Mouse (Mus musculus): ENCODE results near the gene Myadml2. TPM values are rescaled to one million over a fixed set of nuclear protein-coding genes. Genes with fewer than 3 reads are reported as not detected.

Gene Myadml2
- total RNA-seq, 2 experiments from 2014 or later, result 7.3 to 8.2 TPM

- no peak for DNase-seq (ENCODE audit: low spot score in 2 of 2)
These were observed 13.1 kb upstream of the Myadml2 start, which contains the start of gene Notum for GRCm38 (mm10) chr11:120661076-120661460. Notum (minus strand) TSS chr11:120661175.

DNA sequence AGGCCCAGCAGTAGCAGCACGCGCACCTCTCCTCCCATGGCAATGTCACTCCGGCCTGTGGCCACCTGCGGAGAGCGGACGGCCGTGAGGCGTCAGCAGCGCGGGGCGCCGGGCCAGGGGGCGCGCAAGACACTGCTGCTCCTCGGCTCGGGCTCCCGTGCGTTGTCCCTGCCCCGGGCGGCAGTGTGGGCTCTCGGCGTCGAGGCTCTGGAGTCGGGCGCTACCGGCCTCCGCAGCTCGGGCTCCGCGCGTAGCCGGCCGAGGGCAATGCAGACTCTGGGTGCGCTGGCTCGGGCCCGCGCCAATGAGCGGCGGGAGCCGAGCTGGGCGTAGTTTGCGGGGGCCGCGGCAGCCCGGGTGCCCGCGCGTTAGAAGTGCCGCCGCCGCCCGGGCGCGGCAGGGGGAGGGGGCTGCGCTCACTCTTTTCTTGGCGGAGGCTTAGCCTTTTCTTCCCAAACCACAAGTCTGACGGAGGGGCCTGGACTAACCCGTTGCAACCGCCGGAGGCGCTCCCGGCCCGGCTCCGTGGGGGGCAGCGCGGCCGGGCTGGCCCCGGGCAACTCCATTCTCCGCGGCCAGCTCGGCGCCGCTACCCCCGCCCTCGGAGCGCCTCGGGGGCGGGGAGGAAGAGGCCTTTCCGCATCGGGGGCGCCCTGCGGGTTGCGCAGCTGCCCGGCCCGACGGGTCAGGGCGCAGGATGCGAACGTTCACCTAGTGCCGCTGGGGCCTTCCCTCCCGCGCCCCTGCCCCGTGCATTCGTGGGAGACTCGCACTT is 12.5 kb upstream of the Myadml2 start:
- DNase-seq (ENCODE audit: low spot score in 2 of 2), result peak in 1 of 2 experiments; percentile 25

DNA sequence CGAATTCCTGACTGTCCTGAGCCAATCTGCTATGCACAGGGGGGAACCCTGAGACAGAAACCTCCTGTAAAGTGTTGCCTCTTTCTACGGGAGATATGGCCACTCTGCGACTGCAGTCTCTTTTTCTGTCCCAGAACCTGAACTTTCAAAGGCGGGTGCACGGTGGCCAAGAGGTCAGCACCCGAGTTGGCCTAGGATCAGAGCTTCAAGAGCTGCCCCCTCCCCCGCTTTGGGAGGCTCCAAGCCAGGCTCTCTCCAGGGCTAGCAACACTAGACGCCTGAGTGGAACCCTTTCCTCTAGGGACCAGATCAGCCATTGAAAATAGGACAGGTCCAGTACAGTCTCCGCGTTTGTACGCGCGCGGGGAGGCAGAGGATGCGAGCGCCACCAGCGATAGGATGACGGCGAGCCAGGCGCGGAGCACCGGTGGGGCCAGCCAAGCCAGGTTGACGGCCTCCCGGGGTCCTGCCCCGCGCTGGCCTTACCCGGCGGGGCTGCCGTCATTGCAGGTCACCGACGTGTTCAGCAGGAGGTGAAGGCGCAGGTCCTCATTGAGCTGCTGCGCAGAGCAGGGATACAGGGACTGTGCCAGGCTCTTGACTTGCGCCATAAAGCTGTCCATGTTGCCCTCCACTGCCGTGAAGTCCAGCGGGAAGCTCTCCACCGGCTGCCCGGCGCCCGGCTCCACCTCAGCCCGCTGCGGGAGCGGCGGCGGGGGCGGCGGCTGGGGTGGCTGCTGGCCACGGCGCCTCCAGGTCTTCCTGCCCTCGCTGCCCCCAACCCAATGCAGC is 11.7 kb upstream of the Myadml2 start:
- DNase-seq (ENCODE audit: low spot score in 2 of 2), result no peak

- peak; percentile 73 for DNase-seq (ENCODE audit: low spot score in 2 of 2)
These were observed 11.0 kb upstream of the Myadml2 start for GRCm38 (mm10) chr11:120658876-120659410.

DNA sequence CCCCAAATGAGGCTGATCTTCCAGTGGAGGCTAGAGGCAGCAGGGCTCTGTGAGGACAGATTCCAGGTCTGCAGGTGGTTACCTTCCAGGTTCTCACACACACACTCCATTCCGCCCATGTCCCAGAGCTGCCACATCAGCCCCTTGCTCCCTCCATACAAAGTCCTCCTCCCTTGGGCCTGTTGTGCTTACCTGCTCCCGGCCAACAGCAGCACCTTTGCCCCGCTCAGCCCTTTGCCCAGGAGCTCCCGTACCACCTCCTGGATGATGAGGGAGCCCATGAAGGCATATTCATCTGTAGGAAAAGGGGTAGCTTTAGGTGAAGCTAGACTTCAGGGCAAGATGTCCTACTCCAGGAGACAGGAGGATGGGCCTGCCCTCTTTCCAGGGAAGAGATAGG is 9.3 kb upstream of the Myadml2 start:
- DNase-seq (ENCODE audit: low spot score in 2 of 2), result no peak

DNA sequence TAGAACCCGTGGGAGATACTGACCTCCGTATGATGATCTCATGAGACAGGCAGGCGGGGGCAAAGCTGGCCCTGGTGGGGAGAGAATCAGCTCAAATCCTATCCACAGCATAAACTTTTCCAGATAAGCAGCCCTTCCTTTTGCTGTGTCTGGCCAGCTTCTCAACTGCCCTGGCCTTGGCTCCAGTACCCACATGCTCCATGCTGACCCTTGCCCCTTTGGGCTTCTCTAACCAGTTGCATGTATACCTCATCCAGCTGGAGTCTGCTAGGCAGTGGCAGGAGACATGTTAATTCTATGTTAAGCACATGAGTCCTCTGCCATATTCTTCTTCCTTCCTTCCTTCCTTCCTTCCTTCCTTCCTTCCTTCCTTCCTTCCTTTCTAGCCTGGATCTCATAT is 6.8 kb upstream of the Myadml2 start:
- DNase-seq (ENCODE audit: low spot score in 2 of 2), result no peak

DNA sequence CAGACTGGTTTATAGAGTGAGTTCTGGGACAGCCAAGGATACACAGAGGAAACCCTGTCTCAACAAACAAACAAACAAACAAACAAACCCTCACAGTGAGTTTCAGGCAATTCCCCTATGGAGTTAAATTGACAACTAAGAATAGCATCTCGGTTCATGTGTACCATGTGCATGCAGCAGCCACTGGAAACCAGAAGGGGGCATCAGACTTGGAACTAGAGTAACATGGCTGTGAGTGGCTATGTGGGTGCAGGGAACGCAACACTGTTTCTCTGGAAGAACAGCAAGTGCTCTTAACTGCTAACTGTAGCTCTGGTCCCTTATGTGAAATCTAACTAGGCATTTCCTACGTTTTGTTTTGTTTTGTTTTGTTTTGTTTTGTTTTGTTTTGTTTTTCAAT is 3.9 kb upstream of the Myadml2 start:
- DNase-seq (ENCODE audit: low spot score in 2 of 2), result no peak

GRCm38 (mm10) chr11:120647047-120647830 is 719 bp downstream of the Myadml2 start:
- DNase-seq (ENCODE audit: low spot score in 2 of 2), result no peak

DNA sequence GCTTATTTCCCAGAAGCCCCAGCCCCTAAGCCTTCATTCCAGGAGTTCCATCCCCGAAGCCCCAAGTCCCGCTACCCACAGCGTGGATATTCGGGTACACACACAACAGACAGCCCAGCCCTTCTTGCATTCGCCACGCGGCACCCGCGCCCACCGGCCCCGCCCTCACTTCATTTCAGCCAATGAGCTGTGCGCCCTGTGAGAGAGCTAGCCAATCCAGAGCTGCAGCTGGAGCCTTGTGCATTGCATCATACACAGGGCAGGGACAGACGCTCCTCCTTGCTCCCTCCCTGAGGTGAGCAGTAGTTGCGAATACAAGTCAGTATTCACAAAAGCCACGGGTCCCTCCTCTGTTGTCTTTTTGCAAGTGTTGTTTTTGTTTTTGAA is 4.4 kb downstream of the Myadml2 start, which contains the start of gene Pycr1:
Gene Pycr1 (minus strand): TSS at position 169 of the 387 bp plus-strand sequence.
- peak; percentile 91 to 95 for DNase-seq (ENCODE audit: low spot score in 2 of 2)

GRCm38 (mm10) chr11:120642939-120643600 is 4.9 kb downstream of the Myadml2 start:
- DNase-seq (ENCODE audit: low spot score in 2 of 2), result no peak

DNA sequence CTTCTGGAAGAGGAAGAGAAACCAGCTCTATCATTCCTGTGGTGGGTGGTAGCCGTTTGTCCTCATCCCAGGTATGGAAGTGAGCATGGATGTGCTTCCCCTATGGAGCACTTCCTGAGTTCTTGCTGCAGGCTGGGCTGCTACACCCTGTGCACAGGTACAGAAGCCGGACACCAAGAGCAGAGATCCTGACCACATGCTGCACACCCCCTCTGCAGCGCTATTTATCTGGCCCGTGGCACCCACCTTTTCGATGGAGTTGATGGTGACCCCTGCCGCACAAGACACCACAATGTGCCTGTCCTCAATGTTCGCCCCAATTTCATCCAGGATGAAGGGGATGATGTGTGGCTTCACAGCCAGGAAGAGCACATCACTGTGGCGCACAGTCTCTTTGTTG is 6.1 kb downstream of the Myadml2 start:
- DNase-seq (ENCODE audit: low spot score in 2 of 2), result no peak

- no peak for DNase-seq (ENCODE audit: low spot score in 2 of 2)
These were observed 6.7 kb downstream of the Myadml2 start for GRCm38 (mm10) chr11:120641255-120641654.

- no peak for DNase-seq (ENCODE audit: low spot score in 2 of 2)
These were observed 13.1 kb downstream of the Myadml2 start for GRCm38 (mm10) chr11:120634810-120635209.

- peak; percentile 89 to 95 for DNase-seq (ENCODE audit: low spot score in 2 of 2)
These were observed 14.2 kb downstream of the Myadml2 start, which contains the start of gene Mafg for GRCm38 (mm10) chr11:120633520-120634343. Mafg (minus strand) TSS chr11:120633600.

GRCm38 (mm10) chr11:120632559-120633519 is 15.1 kb downstream of the Myadml2 start:
- peak; percentile 50 to 61 for DNase-seq (ENCODE audit: low spot score in 2 of 2)

DNA sequence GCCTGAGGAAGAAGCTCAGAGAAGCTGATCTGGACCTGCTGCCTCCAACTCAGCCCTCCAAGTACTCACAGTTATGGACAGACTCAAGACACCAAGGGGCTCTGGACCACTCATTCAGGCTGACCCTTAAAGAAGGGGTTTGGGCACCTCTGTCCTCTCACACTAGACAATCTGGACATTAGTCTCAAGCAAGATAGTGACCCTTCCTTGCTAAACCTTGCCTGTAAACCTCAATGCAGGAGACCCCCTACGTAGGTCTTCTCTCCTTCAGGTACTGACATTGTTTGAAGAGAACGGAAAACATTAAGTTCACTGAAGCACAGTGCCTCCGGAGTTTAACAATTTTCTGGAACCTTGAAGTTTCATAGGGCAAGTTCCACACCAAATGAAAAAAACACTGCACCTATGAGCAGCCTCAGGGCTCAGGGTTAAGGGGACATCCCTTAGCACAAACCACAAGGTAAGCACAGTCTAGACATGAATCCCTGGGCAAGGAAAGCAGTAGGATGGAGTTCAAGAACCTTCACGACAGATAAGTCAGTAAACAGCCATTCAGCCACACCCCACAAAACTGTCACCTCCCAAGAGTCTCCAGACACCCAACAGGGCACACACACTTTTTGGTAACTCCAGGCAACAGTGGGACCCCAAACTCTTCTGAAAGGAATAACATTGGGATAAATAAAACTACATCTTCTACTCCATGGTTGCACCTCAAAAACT is 16.1 kb downstream of the Myadml2 start:
- DNase-seq (ENCODE audit: low spot score in 2 of 2), result no peak

DNA sequence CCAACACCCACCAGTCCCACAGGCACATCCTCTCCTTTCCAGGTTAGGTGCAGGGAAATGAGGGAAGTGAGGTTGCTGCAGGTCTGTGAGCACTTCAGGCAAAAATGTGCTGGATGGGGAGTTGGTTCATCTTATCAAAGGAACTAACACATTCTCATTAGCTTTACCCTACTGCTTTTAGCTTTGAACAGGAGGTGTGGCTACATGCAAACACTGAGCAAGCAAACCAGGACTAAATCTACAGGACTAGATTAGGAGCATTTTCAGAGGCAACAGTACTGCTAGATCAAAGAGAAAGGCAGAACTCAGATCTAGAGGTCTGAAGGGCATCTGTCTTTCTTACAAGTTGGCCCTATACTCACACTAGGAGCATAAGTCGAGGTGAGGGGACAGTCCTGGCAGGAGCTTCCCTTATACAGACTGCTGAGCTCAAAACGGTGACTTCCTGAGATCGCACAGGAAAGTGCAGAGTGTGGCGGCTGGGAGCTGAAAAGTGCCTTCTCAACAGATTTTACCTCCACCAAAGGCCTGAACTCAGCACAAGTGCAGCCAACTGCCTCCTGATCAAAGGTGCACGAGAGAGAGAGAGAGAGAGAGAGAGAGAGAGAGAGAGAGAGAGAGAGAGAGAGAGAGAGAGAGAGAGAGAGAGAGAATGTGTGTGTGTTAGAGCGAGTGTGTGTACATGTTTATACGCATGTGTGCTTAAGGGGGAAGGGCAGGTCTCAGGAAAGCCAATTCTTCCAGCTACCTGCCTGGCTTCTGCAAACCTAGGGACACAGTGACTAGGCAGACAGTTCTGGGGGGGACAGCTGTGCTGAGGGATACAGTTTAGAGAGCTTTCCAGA is 16.9 kb downstream of the Myadml2 start:
- no peak for DNase-seq (ENCODE audit: low spot score in 2 of 2)

Data from left cerebral cortex, adult 18-20 months (tissue).